Comparison of ENCODE assay signal across 23 mouse cellular contexts in the genomic region with DNA sequence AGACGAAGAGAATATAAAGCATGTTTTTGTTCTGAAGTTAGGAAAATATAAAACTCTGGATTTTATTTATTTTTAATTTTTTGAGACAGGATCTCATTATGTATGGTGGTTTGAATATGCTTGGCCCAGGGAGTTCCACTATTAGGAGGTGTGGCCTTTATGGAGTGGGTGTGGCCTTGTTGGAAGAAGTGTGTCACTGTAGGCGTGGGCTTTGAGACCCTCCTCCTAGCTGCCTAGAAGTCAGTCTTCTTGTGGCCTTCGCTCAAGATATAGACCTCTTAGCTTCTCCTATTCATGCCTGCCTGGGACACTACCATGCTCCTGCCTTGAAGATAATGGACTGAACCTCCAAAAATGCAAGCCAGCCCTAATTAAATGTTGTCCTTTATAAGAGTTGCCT. TPM values are rescaled to one million over a fixed set of nuclear protein-coding genes. Genes with fewer than 3 reads are reported as not detected.
"Had no signal": no experiment of that assay in that cellular context is flagged by ENCODE, and none has a peak within 500 bp of the region (broad histone marks: within the 10 kb centered on the region; RNA-seq: fewer than 3 reads in every experiment).

No protein-coding gene starts in this region.

- H3K9me3 ChIP-seq: midbrain, embryonic 10.5 days; midbrain, embryonic 12.5 days; neural tube, embryonic 15.5 days had no signal

- H3K4me3 ChIP-seq: midbrain, embryonic 10.5 days; midbrain, embryonic 12.5 days; myocyte; neural tube, embryonic 13.5 days; neural tube, embryonic 15.5 days had no signal

- H3K9ac ChIP-seq: lung, embryonic 14.5 days; midbrain, embryonic 12.5 days; neural tube, embryonic 13.5 days; neural tube, embryonic 15.5 days had no signal

- DNase-seq: lung, postnatal 10 days; lung, postnatal 4 days; midbrain, embryonic 14.5 days; retina, postnatal 1 day; right cerebral cortex, adult 18-20 months; right cerebral cortex, postnatal 25 days; right cerebral cortex, postnatal 4 days; spleen, adult 18-20 months; thymus, adult 18-20 months; thymus, postnatal 14 days; thymus, postnatal 36 days had no signal

- H3K27ac ChIP-seq: midbrain, embryonic 10.5 days; midbrain, embryonic 12.5 days; neural tube, embryonic 13.5 days; neural tube, embryonic 15.5 days had no signal

- H3K4me2 ChIP-seq: lung, embryonic 14.5 days; midbrain, embryonic 12.5 days; neural tube, embryonic 13.5 days; neural tube, embryonic 15.5 days had no signal

- H3K4me1 ChIP-seq: midbrain, embryonic 12.5 days had no signal

- H3K36me3 ChIP-seq: midbrain, embryonic 10.5 days; midbrain, embryonic 12.5 days; neural tube, embryonic 13.5 days; neural tube, embryonic 15.5 days had no signal

- ATAC-seq: midbrain, embryonic 16.5 days had no signal

- H3K27me3 ChIP-seq: midbrain, embryonic 12.5 days; neural tube, embryonic 13.5 days; neural tube, embryonic 15.5 days had no signal

RNA-seq across cellular contexts. Expression of a gene that starts 33.0 kb away (rescaled TPM):
- total RNA-seq: megakaryocyte, adult 5-6 weeks; megakaryocyte-erythroid progenitor cell, adult 5-6 weeks had no signal
- polyA plus RNA-seq: lung, embryonic 14.5 days; lung, embryonic 16.5 days; midbrain, embryonic 10.5 days; midbrain, embryonic 12.5 days; midbrain, embryonic 14.5 days; neural tube, embryonic 11.5 days; neural tube, embryonic 13.5 days; stomach, embryonic 14.5 days had no signal
